Mouse (Mus musculus) C2C12 (cell line): ENCODE measurements around the gene Bicd2. TPM values are rescaled to one million over a fixed set of nuclear protein-coding genes. Genes with fewer than 3 reads are reported as not detected.

Experiments
- H3K27me3 ChIP-seq: one replicate; pipeline ENCODE4 v1.6.1; 2011; ENCODE audit not compliant: control insufficient read depth, insufficient read depth, insufficient read length
- H3K36me3 ChIP-seq: one replicate; pipeline ENCODE4 v1.6.1; 2011; ENCODE audit not compliant: control insufficient read depth, insufficient read depth
- H3K4me3 ChIP-seq: one replicate; pipeline ENCODE4 v1.5.1; 2011; ENCODE audit warnings: mild to moderate bottlenecking, control low read depth; ENCODE audit not compliant: poor library complexity, insufficient read depth, severe bottlenecking
- H3K79me2 ChIP-seq: one replicate; pipeline ENCODE4 v1.6.1; 2011; ENCODE audit not compliant: control insufficient read depth, insufficient read depth
- H3K79me3 ChIP-seq: one replicate; pipeline ENCODE4 v1.6.1; 2011; ENCODE audit warnings: low read depth, control low read depth
- H3ac ChIP-seq: one replicate; pipeline ENCODE3; 2011; ENCODE audit warnings: low read depth; ENCODE audit not compliant: control insufficient read depth, insufficient read length
- CEBPB ChIP-seq: IDR thresholded peaks from one replicate; pipeline ENCODE4 v1.6.1; 2011; ENCODE audit warnings: low read depth, mild to moderate bottlenecking, control low read depth, moderate library complexity
- CTCF ChIP-seq: IDR thresholded peaks from one replicate; pipeline ENCODE4 v1.5.1; 2011; ENCODE audit not compliant: control insufficient read depth, insufficient read depth, insufficient read length
- FOSL1 ChIP-seq: IDR thresholded peaks from one replicate; pipeline ENCODE4 v1.8.0; 2011; ENCODE audit warnings: mild to moderate bottlenecking, low read length; ENCODE audit not compliant: poor library complexity, insufficient read depth, severe bottlenecking
- MAX ChIP-seq: IDR thresholded peaks from one replicate; pipeline ENCODE4 v1.6.1; 2011; ENCODE audit warnings: mild to moderate bottlenecking, control low read depth
- MYOD1 ChIP-seq: IDR thresholded peaks from one replicate; pipeline ENCODE4 v1.6.1; 2011; ENCODE audit warnings: low read depth; ENCODE audit not compliant: control insufficient read depth, insufficient read length
- MYOG ChIP-seq: IDR thresholded peaks from one replicate; pipeline ENCODE4 v1.6.1; 2011; ENCODE audit not compliant: control insufficient read depth, insufficient read length; ENCODE audit errors: extremely low read depth
- USF1 ChIP-seq: IDR thresholded peaks from one replicate; pipeline ENCODE4 v1.6.1; 2011; ENCODE audit warnings: low read depth, mild to moderate bottlenecking, control low read depth, moderate library complexity
- polyA plus RNA-seq: library from polyadenylated mRNA; unstranded; fragments of >200 nt; fragmentation: generic; extraction: Trizol; gene quantifications from one replicate; pipeline ENCODE4 v1.2.1, GENCODE M21; 2012; ENCODE audit warnings: missing spikeins

Gene Bicd2
- polyA plus RNA-seq, 1 experiment = 42.9 TPM

DNA sequence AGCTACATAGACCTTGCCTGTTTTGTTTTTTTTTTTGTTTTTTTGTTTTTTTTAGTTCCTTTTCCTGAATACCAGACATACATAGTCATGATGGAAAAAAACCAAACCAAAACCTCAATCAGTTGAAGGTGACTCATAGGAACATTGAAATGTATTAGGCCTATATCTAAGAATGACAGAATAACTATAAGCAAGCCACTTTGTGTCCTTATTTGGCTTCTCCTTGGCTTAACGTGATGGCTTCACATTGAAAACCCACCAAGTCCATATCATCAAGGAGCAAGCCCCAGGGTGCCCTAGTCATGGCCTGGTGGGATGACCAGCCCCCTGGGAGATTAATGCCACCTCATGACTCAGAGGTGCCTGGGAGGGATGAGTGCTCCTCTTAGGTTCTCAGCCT is 40.6 kb upstream of the Bicd2 start:
- H3K4me3 ChIP-seq = no peak overlapping the region
- H3K36me3 ChIP-seq = peaks cover 62% of the 10 kb centered on the region
- H3K79me3 ChIP-seq = peaks cover 7% of the 10 kb centered on the region
- H3ac ChIP-seq = no peak overlapping the region
- H3K79me2 ChIP-seq = peaks cover 30% of the 10 kb centered on the region
- peak; percentile 67 for TF ChIP-seq FOSL1
- no peak for TF ChIP-seq CEBPB
- no peak for TF ChIP-seq MAX
- TF ChIP-seq USF1 = no peak
- peak; percentile 15 for TF ChIP-seq MYOD1
- no peak for TF ChIP-seq CTCF
- TF ChIP-seq MYOG = no peak
- H3K27me3 ChIP-seq = no peaks in the 10 kb centered on the region

DNA sequence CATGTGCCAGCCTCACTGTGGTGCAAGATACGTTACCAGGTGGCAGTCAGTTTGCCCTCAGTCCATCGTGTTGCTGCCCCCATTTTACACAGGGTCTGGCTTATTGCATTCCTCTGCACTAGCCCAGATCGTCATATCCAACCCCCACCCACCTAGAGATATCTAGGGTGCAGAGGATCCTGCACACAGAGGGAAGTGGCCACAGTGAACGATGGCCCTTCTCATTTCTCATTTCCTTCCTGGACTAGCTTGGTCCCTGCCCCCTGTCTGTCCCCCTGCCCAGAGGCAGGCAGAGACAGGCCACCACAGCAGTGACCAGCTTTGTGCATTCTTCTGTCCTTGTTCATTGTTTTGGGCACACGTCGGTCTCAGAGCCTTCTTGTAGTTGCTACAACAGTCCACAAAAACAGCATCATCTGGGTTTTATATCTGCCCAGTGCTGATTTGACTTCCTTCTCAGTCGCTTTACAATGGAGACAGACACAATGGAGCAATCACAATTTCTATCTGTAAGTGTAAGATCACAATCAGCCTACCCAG is 34.5 kb upstream of the Bicd2 start:
- Histone ChIP-seq H3K36me3 (peaks cover 63% of the 10 kb centered on the region), H3K27me3 (no peaks in the 10 kb centered on the region), H3ac (no peak overlapping the region), H3K79me2 (peaks cover 38% of the 10 kb centered on the region), H3K79me3 (peaks cover 12% of the 10 kb centered on the region), H3K4me3 (no peak overlapping the region)
- no peak for TF ChIP-seq CTCF
- TF ChIP-seq MAX = no peak
- no peak for TF ChIP-seq CEBPB
- no peak for TF ChIP-seq USF1
- TF ChIP-seq MYOG = no peak

DNA sequence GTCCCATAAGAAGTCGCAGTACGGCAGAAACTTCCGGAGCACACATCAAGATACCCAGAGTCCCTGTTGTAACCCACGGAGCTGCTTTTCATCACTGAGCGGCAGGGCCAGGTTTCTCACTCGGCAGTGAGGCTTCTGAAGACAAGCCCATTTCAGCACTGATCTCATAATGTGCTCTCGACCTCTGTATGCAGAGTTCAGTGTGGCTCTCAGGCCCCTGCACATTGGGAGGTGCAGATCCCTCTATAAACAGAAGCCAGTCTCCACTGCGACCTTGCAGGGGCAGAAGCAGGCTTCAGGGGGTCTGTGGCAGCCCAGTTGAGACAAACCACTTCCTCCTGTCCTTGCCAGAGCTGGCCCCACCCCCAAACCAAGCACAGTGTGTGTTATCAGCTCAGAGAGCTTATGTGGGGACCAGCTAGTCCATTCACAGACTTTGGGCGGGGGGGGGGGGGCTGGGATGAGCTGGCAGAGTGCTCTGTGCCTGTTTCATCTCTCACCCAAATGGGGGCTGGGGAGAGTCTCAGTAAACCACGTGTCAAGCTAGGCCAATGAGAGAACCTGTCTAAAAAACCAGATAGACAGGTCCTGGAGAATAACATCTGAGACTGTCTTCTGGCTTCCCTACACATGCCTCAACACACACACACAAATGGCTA is 33.9 kb upstream of the Bicd2 start:
- peaks cover 35% of the 10 kb centered on the region for H3K79me2 ChIP-seq
- no peaks in the 10 kb centered on the region for H3K27me3 ChIP-seq
- TF ChIP-seq CEBPB = no peak
- TF ChIP-seq USF1 = peak; percentile 20
- H3K36me3 ChIP-seq = peaks cover 61% of the 10 kb centered on the region
- H3K4me3 ChIP-seq = no peak overlapping the region
- peaks cover 13% of the 10 kb centered on the region for H3K79me3 ChIP-seq
- no peak overlapping the region for H3ac ChIP-seq

DNA sequence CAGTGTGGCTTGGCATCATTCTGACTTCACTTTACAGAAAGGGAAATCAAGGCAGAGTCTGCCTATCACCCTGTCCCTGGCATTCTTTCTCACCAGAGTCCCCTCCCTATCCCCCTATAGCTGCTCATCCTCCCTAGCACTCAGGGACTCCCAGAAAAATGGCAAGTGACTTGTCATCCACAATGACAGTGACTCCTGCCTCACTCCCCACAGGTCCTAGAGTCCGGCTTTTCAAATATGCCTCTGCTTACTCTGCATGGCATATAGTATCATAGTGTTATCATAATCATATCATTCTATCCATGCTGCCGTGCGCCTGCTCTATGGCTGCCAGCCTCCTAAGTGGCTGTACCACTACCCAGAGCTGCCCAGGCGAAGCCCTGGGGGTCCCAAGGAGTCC is 33.2 kb upstream of the Bicd2 start:
- peaks cover 13% of the 10 kb centered on the region for H3K79me3 ChIP-seq
- peaks cover 59% of the 10 kb centered on the region for H3K36me3 ChIP-seq
- H3K27me3 ChIP-seq = no peaks in the 10 kb centered on the region
- TF ChIP-seq USF1 = no peak
- TF ChIP-seq MYOD1 = no peak
- TF ChIP-seq MAX = no peak
- no peak for TF ChIP-seq CEBPB
- TF ChIP-seq MYOG = no peak
- TF ChIP-seq CTCF = no peak
- no peak for TF ChIP-seq FOSL1
- no peak overlapping the region for H3ac ChIP-seq
- H3K79me2 ChIP-seq = peaks cover 35% of the 10 kb centered on the region
- no peak overlapping the region for H3K4me3 ChIP-seq

DNA sequence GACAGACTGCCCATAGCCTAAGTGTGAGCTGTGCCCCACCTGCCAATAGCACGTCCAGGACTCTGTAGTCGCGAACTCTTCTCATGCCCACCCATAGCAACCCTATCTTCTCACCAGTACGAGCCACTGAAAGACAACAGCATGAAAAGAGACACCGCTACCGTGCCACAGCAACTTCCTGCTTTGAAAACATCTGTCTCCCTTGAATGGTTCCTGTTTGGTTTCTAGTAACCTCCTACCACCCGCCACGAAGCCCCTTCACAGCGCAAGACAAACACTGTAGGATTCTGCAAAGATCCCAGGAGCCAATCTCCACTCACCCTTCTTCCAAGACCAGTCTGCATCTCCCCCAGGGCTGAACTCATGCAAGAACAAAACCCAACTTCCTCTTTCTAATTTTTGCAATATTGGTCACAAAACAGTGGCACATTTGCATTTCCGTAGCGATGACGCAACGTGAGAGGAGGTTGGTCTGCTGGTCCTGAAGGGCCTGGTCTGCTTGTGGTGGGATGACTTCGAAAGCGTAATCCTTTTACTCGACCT is 32.5 kb upstream of the Bicd2 start:
- H3K79me3 ChIP-seq = peaks cover 15% of the 10 kb centered on the region
- H3K36me3 ChIP-seq = peaks cover 63% of the 10 kb centered on the region
- TF ChIP-seq MYOG (no peak), FOSL1 (no peak), CTCF (no peak)
- H3K79me2 ChIP-seq = peaks cover 39% of the 10 kb centered on the region
- no peak overlapping the region for H3K4me3 ChIP-seq
- no peak overlapping the region for H3ac ChIP-seq
- no peaks in the 10 kb centered on the region for H3K27me3 ChIP-seq

DNA sequence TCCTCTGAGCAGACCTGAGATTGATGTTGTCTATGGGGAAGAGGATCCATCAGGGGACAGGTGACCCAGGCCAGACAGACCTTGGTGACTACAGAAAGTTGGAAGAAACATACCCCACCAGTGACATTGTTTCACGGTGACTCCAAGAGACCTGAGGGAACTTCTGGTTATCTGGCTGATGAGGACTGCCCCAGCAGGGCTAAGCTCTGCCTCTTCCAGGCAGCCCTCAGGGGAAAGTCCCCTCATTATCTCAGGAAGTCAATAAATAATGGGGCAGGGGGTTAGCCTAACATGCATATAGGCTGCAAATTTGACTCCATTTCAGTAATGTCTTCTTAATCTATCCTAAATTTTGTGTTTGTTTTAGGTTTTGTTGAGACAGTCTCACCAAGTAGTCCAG is 31.9 kb upstream of the Bicd2 start:
- Histone ChIP-seq H3ac (no peak overlapping the region), H3K36me3 (peaks cover 69% of the 10 kb centered on the region), H3K79me3 (peaks cover 19% of the 10 kb centered on the region), H3K79me2 (peaks cover 45% of the 10 kb centered on the region), H3K4me3 (no peak overlapping the region), H3K27me3 (no peaks in the 10 kb centered on the region)
- no peak for TF ChIP-seq MYOG
- TF ChIP-seq FOSL1 = no peak
- TF ChIP-seq MYOD1 = no peak
- no peak for TF ChIP-seq CEBPB
